ENCODE assay signal across 12 mouse cellular contexts in the genomic region with DNA sequence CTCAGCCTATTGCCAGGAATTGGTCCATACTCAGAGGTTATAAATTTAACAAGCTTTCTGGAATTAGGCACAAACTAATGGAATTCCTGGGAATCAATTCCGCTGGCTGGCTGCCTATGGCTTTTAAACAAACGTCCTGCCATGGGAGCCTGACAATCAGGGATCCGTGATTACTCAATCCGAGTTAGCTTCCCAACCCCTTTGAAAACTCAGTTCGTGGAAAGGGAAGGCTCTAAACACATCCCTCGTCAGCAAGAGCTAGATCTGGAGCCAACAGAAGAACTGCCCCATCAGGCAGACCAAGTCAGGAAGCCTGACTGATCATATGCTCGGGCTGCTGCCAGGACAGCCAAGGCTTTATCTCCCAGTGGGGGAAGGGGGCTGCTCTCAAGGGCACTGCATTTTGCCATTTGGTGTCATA.
DNase-seq lines count a peak whose midpoint lies in the region; ATAC-seq and TF ChIP-seq lines count a peak whose summit lies in the region.
"Had no signal": no experiment of that assay in that cellular context is flagged by ENCODE, and none has a peak within 500 bp of the region (broad histone marks: within the 10 kb centered on the region; RNA-seq: fewer than 3 reads in every experiment).

No protein-coding gene starts in this region.

- no peak for TF ChIP-seq EP300 in lung, postnatal 0 days (IDR thresholded peaks at IDR 0.05)

- peak; percentile 54 for ATAC-seq in lung, postnatal 0 days
- no peak for ATAC-seq in embryonic facial prominence, embryonic 12.5 days (ENCODE audit: insufficient number of reproducible peaks, insufficient read depth, low FRiP score, low TSS enrichment)
- ATAC-seq: intestine, postnatal 0 days; midbrain, embryonic 13.5 days had no signal

- no peak overlapping the region for H3K4me2 ChIP-seq in lung, postnatal 0 days (replicated peaks; ENCODE audit: low read depth, low read length)
- no peak overlapping the region for H3K4me2 ChIP-seq in embryonic facial prominence, embryonic 12.5 days (replicated peaks)
- H3K4me2 ChIP-seq: midbrain, embryonic 13.5 days had no signal

- H3K4me1 ChIP-seq in lung, postnatal 0 days (ENCODE audit: insufficient read depth, low read depth, low read length): no peaks in the 10 kb centered on the region
- peaks cover 22% of the 10 kb centered on the region for H3K4me1 ChIP-seq in embryonic facial prominence, embryonic 12.5 days
- peaks cover 23% of the 10 kb centered on the region for H3K4me1 ChIP-seq in midbrain, embryonic 10.5 days

- H3K9me3 ChIP-seq in lung, postnatal 0 days (ENCODE audit: low read length): no peaks in the 10 kb centered on the region
- no peaks in the 10 kb centered on the region for H3K9me3 ChIP-seq in embryonic facial prominence, embryonic 12.5 days
- no peaks in the 10 kb centered on the region for H3K9me3 ChIP-seq in midbrain, embryonic 10.5 days (replicated peaks)
- H3K9me3 ChIP-seq: midbrain, embryonic 13.5 days had no signal

- H3K9ac ChIP-seq in lung, postnatal 0 days (replicated peaks; ENCODE audit: low read depth): no peak overlapping the region
- H3K9ac ChIP-seq in embryonic facial prominence, embryonic 12.5 days: no peak overlapping the region
- H3K9ac ChIP-seq: midbrain, embryonic 13.5 days had no signal

- 17% methylated on average over 7 of the region's 7 CpGs for WGBS in lung, postnatal 0 days
- 18% methylated on average over 7 of the region's 7 CpGs for WGBS in embryonic facial prominence, embryonic 12.5 days
- WGBS in midbrain, embryonic 10.5 days: 39% methylated on average over 7 of the region's 7 CpGs

- peak; percentile 87 for DNase-seq in heart, adult 11 months
- DNase-seq in heart, postnatal 10 days: no peak
- peak; percentile 63 for DNase-seq in lung, postnatal 0 days (ENCODE audit: low spot score)
- no peak for DNase-seq in lung, postnatal 10 days
- peak; percentile 18 for DNase-seq in mesoderm, embryonic 11.5 days (ENCODE audit: low read depth, low spot score)
- no peak for DNase-seq in midbrain, embryonic 10.5 days (ENCODE audit: low spot score)
- DNase-seq in right cerebral cortex, postnatal 36 days (ENCODE audit: low spot score in 2 of 2): no peak
- DNase-seq: adrenal gland, adult 8-10 months; cerebellum, postnatal 14 days had no signal

- no peak overlapping the region for H3K27ac ChIP-seq in lung, postnatal 0 days (ENCODE audit: low read length)
- H3K27ac ChIP-seq in embryonic facial prominence, embryonic 12.5 days: peak overlapping the region; percentile 52; the same call in 1 of the 2 replicates
- no peak overlapping the region for H3K27ac ChIP-seq in midbrain, embryonic 10.5 days (replicated peaks)
- H3K27ac ChIP-seq: midbrain, embryonic 13.5 days had no signal

- H3K36me3 ChIP-seq in lung, postnatal 0 days (ENCODE audit: insufficient read depth, low read length): no peaks in the 10 kb centered on the region
- H3K36me3 ChIP-seq in embryonic facial prominence, embryonic 12.5 days: no peaks in the 10 kb centered on the region
- H3K36me3 ChIP-seq in midbrain, embryonic 10.5 days: no peaks in the 10 kb centered on the region
- H3K36me3 ChIP-seq: midbrain, embryonic 13.5 days had no signal

- H3K4me3 ChIP-seq in lung, postnatal 0 days (ENCODE audit: low read depth, low read length): no peak overlapping the region
- H3K4me3 ChIP-seq in embryonic facial prominence, embryonic 12.5 days: no peak overlapping the region
- H3K4me3 ChIP-seq in midbrain, embryonic 10.5 days: no peak overlapping the region
- H3K4me3 ChIP-seq: midbrain, embryonic 13.5 days had no signal

- no peaks in the 10 kb centered on the region for H3K27me3 ChIP-seq in lung, postnatal 0 days (replicated peaks; ENCODE audit: insufficient read depth, low read length)
- H3K27me3 ChIP-seq in embryonic facial prominence, embryonic 12.5 days: no peaks in the 10 kb centered on the region
- no peaks in the 10 kb centered on the region for H3K27me3 ChIP-seq in midbrain, embryonic 10.5 days (ENCODE audit: low read depth, poor library complexity, severe bottlenecking)
- H3K27me3 ChIP-seq: midbrain, embryonic 13.5 days had no signal

- TF ChIP-seq CTCF in lung, postnatal 0 days (IDR thresholded peaks at IDR 0.05): no peak

- intact Hi-C loops in heart, postnatal 10 days (cut with DNase I): no loop called here

Comparison
In these comparisons a context has a peak if more than half of its experiments do, and no peak if none do; other contexts are left out.
1. DNase-seq: peak in heart, adult 11 months (single experiment), lung, postnatal 0 days (single experiment) and mesoderm, embryonic 11.5 days (single experiment); none in heart, postnatal 10 days (0 of 2), lung, postnatal 10 days (single experiment), midbrain, embryonic 10.5 days (single experiment) and right cerebral cortex, postnatal 36 days (0 of 2).